Mouse (Mus musculus) intestine, embryonic 16.5 days (tissue): ENCODE data around the gene Fam83d. TPM values are rescaled to one million over a fixed set of nuclear protein-coding genes. Genes with fewer than 3 reads are reported as not detected.

Experiments used
- ATAC-seq: fragments of 200-750 bp; cut with Nextera tagmentation; 2 replicates; pipeline ENCODE4 v1.8.0; 2017; ENCODE audit warnings: moderate TSS enrichment, moderate library complexity
- H3K27ac ChIP-seq: fragments of 300-500 bp; sonication (generic); 2 replicates; pipeline ENCODE4 v1.5.1; 2014; ENCODE audit warnings: mild to moderate bottlenecking, low read length
- H3K27me3 ChIP-seq: fragments of 300-500 bp; sonication (generic); replicated peaks from 2 replicates; pipeline ENCODE4 v1.6.1; 2014; ENCODE audit warnings: low read length, control low read depth, mixed read lengths; ENCODE audit not compliant: control insufficient read depth, insufficient read depth
- H3K36me3 ChIP-seq: fragments of 300-500 bp; sonication (generic); 2 replicates; pipeline ENCODE4 v1.6.1; 2014; ENCODE audit warnings: low read length, control low read depth; ENCODE audit not compliant: control insufficient read depth, insufficient read depth
- H3K4me1 ChIP-seq: fragments of 300-500 bp; sonication (generic); 2 replicates; pipeline ENCODE4 v1.6.1; 2014; ENCODE audit warnings: low read length, control low read depth, mixed read lengths; ENCODE audit not compliant: control insufficient read depth, insufficient read depth
- H3K4me2 ChIP-seq: fragments of 300-500 bp; sonication (generic); 2 replicates; pipeline ENCODE4 v1.6.1; 2014; ENCODE audit warnings: low read depth, low read length, control low read depth
- H3K4me3 ChIP-seq: fragments of 300-500 bp; sonication (generic); 2 replicates; pipeline ENCODE4 v1.5.1; 2014; ENCODE audit warnings: mild to moderate bottlenecking, low read length
- H3K9ac ChIP-seq: fragments of 300-500 bp; sonication (generic); 2 replicates; pipeline ENCODE4 v1.6.1; 2014; ENCODE audit warnings: low read depth, low read length
- H3K9me3 ChIP-seq: fragments of 300-500 bp; sonication (generic); 2 replicates; pipeline ENCODE4 v1.6.1; 2016; ENCODE audit warnings: low read length, control low read depth; ENCODE audit not compliant: control insufficient read depth
- WGBS: fragments of 180-500 bp; shearing (Covaris S2); extraction: QIAGEN DNeasy Blood & Tissue Kit; methylation state at CpG from one replicate; pipeline ENCODE4 v1.1.7; 2014; 5-methylcytosine and 5-hydroxymethylcytosine counted together
- polyA plus RNA-seq: library from polyadenylated mRNA; unstranded; fragments of >200 nt; fragmentation: Nextera tagmentation; extraction: Ambion mirVana; gene quantifications from 2 replicates; pipeline ENCODE4 v1.2.1, GENCODE M21; 2015

Gene Fam83d
- 39.7 and 45.0 TPM in 2 replicates for polyA plus RNA-seq

DNA sequence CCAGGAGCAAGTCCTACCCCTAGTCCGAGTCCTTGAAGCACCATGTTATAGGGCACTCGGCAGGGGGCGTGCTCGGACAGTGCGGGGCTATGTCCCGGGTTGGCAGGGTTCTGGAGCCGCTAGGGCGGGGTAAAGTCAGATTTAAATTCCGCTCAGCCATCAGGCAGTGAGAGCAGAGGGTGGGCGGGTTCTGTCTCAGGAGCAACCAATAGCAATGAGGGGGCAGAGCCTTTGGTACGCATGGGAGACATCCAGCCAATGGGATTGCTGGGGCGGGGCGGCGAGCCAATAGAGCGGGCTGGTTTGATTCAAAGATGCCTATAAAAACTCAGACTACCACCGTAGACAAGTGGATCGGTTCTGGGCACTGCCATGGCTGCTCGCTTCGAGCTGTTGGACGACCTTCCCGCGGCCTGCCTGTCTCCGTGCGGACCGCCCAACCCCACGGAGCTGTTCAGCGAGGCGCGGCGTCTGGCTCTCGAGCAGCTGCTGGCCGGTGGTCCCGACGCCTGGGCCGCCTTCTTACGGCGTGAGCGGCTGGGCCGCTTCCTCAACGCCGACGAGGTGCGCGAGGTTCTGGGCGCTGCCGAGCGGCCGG, at the start of gene Fam83d:
Gene Fam83d, plus strand, starts transcription at position 352 of the 598 bp plus-strand sequence.
- peak within 1 kb of the TSS; percentile 82 for H3K9ac ChIP-seq
- WGBS, result under 1% methylated on average over 48 of the region's 48 CpGs
- H3K4me2 ChIP-seq, result peak within 1 kb of the TSS; percentile 95
- H3K27ac ChIP-seq, result peak within 1 kb of the TSS; percentile 73
- peak; percentile 97 for ATAC-seq
- peaks cover 34% of the 10 kb centered on the region for H3K4me1 ChIP-seq
- no peaks in the 10 kb centered on the region for H3K9me3 ChIP-seq
- H3K4me3 ChIP-seq, result peak within 1 kb of the TSS; percentile 80
- H3K36me3 ChIP-seq, result no peaks in the 10 kb centered on the region
- no peaks in the 10 kb centered on the region for H3K27me3 ChIP-seq

DNA sequence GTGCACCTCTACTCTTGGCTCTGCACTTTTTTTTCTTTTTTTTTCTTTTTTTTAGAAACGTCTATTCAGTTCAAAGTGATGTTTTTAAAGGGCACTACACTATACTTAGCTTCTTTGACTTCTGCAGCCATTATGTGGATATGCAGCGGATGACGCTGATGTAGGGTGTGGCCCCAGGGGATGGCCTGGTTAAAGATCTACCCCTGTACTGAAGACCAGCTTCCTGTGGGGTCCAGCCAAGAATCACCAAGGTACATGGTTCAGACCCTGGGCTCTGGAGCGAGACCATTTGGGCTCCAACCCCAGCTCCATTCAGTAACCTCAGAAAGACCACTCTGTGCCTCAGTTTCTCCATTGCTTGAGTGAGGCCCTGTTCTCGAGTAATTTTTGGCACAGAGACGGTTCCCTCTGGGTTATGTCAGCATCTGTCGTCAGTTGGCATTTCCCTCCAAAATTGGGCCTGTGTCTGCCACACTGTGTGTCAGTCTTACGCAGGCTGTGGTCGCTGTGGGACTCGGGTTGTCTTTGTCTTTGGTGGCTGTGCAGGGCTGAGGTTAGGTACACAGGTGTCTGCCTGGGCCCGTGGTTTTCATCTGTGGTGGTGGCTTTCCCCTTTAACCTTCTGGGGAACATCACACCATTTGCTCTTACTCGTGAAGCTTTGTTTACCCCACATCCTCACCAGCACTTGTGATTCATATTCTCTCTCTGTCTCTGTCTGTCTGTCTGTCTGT, 48.9 kb upstream of the Fam83d start:
- H3K27ac ChIP-seq, result no peak overlapping the region
- H3K36me3 ChIP-seq, result no peaks in the 10 kb centered on the region
- no peak overlapping the region for H3K9ac ChIP-seq
- H3K27me3 ChIP-seq, result no peaks in the 10 kb centered on the region
- no peak for ATAC-seq
- H3K4me3 ChIP-seq, result no peak overlapping the region
- WGBS, result 80% methylated on average over 12 of the region's 12 CpGs
- H3K4me2 ChIP-seq, result no peak overlapping the region
- no peaks in the 10 kb centered on the region for H3K9me3 ChIP-seq
- H3K4me1 ChIP-seq, result no peaks in the 10 kb centered on the region

DNA sequence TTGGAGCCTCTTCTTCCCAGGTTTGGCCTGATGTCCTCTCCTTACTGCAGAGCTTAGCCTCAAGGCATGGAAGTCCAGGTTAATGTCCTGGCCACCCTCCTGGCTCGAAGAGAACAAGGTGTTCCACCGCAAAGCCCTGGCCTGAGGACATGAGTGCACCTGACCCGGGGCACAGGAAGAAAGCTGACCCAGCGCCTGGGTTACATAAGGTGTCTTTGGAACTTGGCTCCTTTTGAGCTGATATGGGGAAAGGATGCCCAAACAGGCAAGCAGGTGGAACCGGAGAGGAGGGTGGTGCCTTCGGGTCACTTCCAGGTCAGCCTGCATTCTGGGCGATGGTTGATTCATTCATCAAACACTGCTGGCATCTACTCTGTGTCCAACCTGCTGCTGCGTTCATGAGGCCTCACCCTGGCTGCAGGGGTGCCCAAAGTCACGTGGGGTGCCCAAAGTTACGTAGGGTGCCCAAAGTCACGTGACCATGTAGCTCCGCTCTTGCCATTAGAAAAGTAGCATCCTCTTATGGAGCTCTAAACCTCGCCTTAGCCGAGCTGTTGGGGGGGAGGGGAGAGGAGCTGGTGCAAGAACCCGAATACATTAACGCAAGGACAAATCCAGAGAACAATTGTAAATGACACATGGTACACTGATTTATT, 47.0 kb upstream of the Fam83d start:
- no peak for ATAC-seq
- H3K9me3 ChIP-seq, result no peaks in the 10 kb centered on the region
- H3K36me3 ChIP-seq, result no peaks in the 10 kb centered on the region
- no peak overlapping the region for H3K4me2 ChIP-seq
- no peak overlapping the region for H3K27ac ChIP-seq
- no peaks in the 10 kb centered on the region for H3K27me3 ChIP-seq
- H3K9ac ChIP-seq, result no peak overlapping the region
- H3K4me1 ChIP-seq, result no peaks in the 10 kb centered on the region
- 73% methylated on average over 16 of the region's 16 CpGs for WGBS
- no peak overlapping the region for H3K4me3 ChIP-seq

DNA sequence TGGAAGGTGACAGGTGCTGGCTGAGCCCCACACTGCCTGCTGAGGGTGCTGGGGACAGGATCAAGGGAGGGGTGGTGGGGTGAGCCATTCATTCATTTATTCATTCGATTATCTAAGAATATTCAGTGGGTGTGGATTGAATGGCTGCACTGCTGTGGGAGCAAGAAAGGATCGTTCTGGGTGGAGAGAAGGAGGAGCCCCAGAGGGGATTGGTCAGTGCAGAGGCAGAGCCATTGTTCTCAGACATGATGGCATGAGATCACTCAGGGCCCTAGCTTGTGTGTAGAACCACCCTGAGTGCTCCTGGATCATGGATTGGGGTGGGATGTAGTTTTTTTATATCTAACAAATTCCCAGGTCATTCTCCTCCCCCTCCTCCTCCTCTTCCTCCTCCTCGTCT, 46.4 kb upstream of the Fam83d start:
- H3K36me3 ChIP-seq, result no peaks in the 10 kb centered on the region
- no peak overlapping the region for H3K9ac ChIP-seq
- H3K4me3 ChIP-seq, result no peak overlapping the region
- no peak overlapping the region for H3K27ac ChIP-seq
- no peaks in the 10 kb centered on the region for H3K4me1 ChIP-seq
- ATAC-seq, result no peak
- H3K27me3 ChIP-seq, result no peaks in the 10 kb centered on the region
- WGBS, result 58% methylated on average over 3 of the region's 3 CpGs
- H3K4me2 ChIP-seq, result no peak overlapping the region
- H3K9me3 ChIP-seq, result no peaks in the 10 kb centered on the region

DNA sequence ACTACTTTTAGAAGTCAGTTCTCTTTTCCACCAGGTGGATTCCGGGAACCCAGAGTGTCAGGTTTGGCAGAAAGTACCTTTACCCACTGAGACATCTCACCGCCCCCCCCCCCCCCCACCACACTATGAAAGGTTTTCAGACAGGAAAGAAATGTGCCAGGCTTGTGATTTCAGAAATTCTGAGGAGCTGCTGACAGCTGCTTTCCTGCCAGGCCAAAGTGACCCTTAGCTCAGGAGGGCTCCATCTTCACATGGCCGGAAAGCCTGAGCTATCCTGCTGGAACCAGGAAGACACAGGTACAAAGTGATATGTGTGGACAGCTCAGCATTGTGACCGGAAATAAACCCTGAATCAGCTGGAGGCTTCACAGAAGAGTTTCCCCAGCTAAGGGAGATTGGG, 45.8 kb upstream of the Fam83d start:
- H3K4me2 ChIP-seq, result no peak overlapping the region

DNA sequence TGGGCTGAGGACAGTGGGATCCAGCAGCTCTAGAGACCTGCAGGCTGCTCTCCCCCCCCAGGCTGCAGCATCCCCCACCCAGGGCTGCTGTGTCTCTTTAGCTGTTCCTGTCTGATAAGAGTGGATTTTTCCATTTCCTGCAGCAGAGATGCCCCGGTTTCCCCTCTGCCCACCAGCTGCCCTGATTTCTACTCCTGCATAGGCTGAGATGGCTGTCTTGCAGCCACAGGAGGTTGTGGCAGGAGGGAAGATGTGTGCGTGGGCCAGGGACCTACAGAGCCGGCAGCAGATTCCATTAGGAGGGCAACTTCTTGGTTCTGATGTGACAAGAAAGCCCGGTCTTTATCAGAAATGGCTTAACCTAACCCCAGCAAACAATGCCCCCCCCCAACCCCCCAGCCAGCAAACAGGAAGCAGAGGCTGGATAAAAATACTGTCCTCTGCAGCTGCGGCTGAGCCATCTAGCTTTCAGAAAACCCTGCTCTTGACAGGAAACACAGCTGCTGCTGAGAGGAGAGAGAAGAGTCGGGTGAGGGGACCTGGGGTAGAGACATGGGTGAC, 44.8 kb upstream of the Fam83d start:
- Histone ChIP-seq H3K9me3 (no peaks in the 10 kb centered on the region), H3K27me3 (no peaks in the 10 kb centered on the region), H3K27ac (no peak overlapping the region), H3K4me2 (no peak overlapping the region), H3K4me1 (no peaks in the 10 kb centered on the region), H3K4me3 (no peak overlapping the region), H3K9ac (no peak overlapping the region), H3K36me3 (no peaks in the 10 kb centered on the region)
- ATAC-seq, result no peak
- WGBS, result 25% methylated on average over 6 of the region's 6 CpGs

More for the DNA sequence above, 45.8 kb upstream of the Fam83d start:
- H3K27me3 ChIP-seq, result no peaks in the 10 kb centered on the region
- ATAC-seq, result no peak
- WGBS, result 78% methylated on average over 4 of the region's 4 CpGs
- no peaks in the 10 kb centered on the region for H3K4me1 ChIP-seq
- no peaks in the 10 kb centered on the region for H3K9me3 ChIP-seq
- no peaks in the 10 kb centered on the region for H3K36me3 ChIP-seq
- no peak overlapping the region for H3K27ac ChIP-seq
- H3K9ac ChIP-seq, result no peak overlapping the region
- no peak overlapping the region for H3K4me3 ChIP-seq

DNA sequence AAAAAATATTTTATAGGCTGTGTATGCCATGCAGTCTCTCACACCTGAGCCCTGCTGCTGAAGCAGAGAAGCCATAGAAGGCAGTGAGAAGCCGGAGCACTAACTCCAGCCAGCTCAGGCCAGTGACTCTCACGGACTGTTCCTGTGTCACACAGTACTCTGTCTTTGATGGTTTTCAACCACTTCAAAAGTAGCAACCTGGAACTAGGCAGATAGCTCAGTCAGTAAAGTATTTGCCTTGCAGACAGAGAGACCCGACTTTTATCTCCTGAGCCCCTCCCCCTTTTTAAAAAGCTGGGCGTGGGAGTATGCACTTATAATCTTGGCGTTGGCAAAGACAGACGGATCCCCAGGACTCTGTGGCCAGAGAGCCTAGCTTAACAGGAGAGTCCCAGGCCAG, 44.1 kb upstream of the Fam83d start:
- H3K4me3 ChIP-seq, result no peak overlapping the region
- H3K27ac ChIP-seq, result no peak overlapping the region
- ATAC-seq, result no peak
- 25% methylated on average over 6 of the region's 6 CpGs for WGBS
- H3K4me1 ChIP-seq, result no peaks in the 10 kb centered on the region
- no peak overlapping the region for H3K4me2 ChIP-seq
- no peak overlapping the region for H3K9ac ChIP-seq
- H3K27me3 ChIP-seq, result no peaks in the 10 kb centered on the region
- no peaks in the 10 kb centered on the region for H3K9me3 ChIP-seq
- H3K36me3 ChIP-seq, result no peaks in the 10 kb centered on the region

DNA sequence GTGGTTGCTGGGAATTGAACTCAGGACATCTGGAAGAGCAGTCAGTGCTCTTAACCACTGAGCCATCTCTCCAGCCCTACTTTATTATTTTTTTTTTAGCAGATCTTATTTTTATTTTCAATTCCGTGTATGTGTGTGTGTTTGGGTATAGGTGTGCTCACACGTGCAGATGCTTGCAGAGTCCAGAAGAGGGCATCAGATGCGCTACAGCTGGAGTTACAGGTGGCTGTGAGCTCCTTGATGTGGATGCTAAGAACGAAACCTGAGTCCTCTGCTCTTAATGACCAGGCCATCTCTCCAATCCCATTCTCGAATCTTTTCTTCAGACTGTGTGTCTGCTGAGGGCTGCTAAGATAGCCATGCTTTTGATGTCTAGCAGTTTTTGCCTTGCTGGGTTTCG, 41.6 kb upstream of the Fam83d start:
- WGBS, result 70% methylated on average over 6 of the region's 6 CpGs
- no peak for ATAC-seq
- no peaks in the 10 kb centered on the region for H3K27me3 ChIP-seq

DNA sequence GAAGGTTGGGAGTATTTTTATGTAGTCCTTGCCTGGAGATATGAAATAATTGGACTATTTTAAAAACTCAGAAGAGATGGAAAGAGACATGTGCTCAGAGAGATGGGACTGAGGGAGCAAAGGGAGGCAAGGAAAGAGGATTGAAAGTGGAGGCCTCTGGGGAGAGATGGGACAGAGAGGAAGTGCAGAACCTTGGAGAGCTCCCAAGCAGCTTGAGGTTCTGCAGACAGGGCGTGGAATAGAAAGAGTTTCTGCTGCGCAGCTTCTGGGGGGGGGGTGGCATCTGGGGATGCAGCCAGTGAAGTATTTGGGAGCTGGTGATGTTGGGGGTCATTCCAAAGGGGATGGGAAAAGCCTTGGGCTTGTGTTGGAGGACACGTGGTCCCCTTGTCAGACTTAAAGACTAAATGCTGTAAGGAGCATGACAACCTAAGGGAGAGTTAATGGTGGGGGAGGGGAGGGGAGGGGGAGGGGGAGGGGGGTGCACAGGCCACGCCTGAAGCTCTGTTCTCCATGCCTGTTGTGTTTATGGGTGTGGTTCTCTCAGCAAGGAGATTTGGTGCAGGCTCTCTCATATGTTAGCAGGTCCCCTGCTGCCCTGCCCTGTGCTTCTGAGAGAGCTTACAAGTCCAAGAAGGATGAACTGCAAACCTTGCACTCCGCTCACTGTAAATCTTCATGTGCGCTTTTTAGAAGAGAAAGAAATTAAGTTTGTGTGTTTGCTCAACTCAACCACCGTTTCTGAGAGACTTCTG, 39.7 kb upstream of the Fam83d start:
- ATAC-seq, result no peak
- H3K9me3 ChIP-seq, result no peaks in the 10 kb centered on the region
- 39% methylated on average over 7 of the region's 7 CpGs for WGBS
- H3K27me3 ChIP-seq, result no peaks in the 10 kb centered on the region
- H3K27ac ChIP-seq, result no peak overlapping the region
- H3K9ac ChIP-seq, result no peak overlapping the region
- H3K4me2 ChIP-seq, result no peak overlapping the region
- H3K4me1 ChIP-seq, result no peaks in the 10 kb centered on the region
- no peaks in the 10 kb centered on the region for H3K36me3 ChIP-seq
- H3K4me3 ChIP-seq, result no peak overlapping the region

More for the DNA sequence above, 41.6 kb upstream of the Fam83d start:
- Histone ChIP-seq H3K27ac (no peak overlapping the region), H3K4me1 (no peaks in the 10 kb centered on the region), H3K36me3 (no peaks in the 10 kb centered on the region), H3K9ac (no peak overlapping the region), H3K9me3 (no peaks in the 10 kb centered on the region), H3K4me2 (no peak overlapping the region), H3K4me3 (no peak overlapping the region)
